Mouse (Mus musculus): ENCODE results near the gene Zfyve9. TPM values are rescaled to one million over a fixed set of nuclear protein-coding genes. Genes with fewer than 3 reads are reported as not detected.

Gene Zfyve9
- polyA plus RNA-seq, 1 experiment from 2014 or later: 6.1 TPM

DNA sequence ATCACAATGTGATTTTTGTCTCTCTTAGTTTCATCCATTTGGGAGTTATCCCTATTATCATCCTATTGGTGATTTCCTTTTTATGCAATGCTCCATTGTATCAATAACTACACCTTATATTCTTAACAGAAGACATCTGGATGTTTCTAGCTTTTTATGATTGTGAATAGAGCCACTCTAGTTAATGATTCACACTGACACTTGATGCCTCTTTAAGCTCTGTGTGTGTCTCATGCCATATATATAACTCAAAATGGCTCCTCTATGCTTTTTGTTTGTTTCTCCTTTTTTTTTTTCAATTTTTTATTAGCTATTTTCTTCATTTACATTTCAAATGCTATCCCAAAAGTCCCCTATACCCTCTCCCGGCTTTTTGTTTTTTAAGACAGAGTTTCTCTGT is 184.8 kb downstream of the Zfyve9 start:
- Histone ChIP-seq H3K27ac (no peak overlapping the region), H3K4me3 (replicated peaks) (no peak overlapping the region), H3K36me3 (peaks cover 5% of the 10 kb centered on the region; the same call in 1 of the 2 replicates), H3K9ac (replicated peaks) (no peak overlapping the region), H3K9me3 (no peaks in the 10 kb centered on the region), H3K27me3 (no peaks in the 10 kb centered on the region), H3K4me1 (replicated peaks) (no peaks in the 10 kb centered on the region), H3K4me2 (replicated peaks) (no peak overlapping the region)
- ATAC-seq: no peak
- 87% methylated on average over 1 of the region's 1 CpGs for WGBS

DNA sequence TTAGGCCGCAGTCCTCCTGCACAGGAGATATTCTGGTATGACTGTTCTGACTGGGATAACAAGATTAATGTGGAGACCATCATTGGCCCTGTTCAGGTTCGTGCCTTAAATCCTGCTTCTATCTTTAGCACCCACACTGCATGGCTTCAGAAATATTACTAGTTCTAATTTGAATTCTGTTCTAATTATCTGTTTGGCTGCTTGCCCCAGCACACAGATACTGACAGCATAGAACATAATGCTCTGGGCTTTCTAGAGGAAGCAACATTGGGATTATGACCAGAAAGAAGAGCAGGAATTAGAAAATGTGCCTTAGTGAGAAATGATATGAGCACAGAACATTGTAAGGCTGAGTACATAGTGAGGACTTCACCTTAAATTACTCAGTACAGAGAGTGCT is 187.2 kb downstream of the Zfyve9 start:
- WGBS: 96% methylated on average over 2 of the region's 2 CpGs
- Histone ChIP-seq H3K27me3 (no peaks in the 10 kb centered on the region), H3K27ac (no peak overlapping the region), H3K36me3 (no peaks in the 10 kb centered on the region), H3K4me1 (replicated peaks) (no peaks in the 10 kb centered on the region), H3K4me2 (replicated peaks) (no peak overlapping the region), H3K9ac (replicated peaks) (no peak overlapping the region), H3K9me3 (no peaks in the 10 kb centered on the region), H3K4me3 (replicated peaks) (no peak overlapping the region)
- ATAC-seq: no peak

Other genes with a start within 250 kb of the Zfyve9 start
- 93.4 and 104 TPM in 2 replicates for gene Prpf38a, start 201.5 kb downstream of the Zfyve9 start, polyA plus RNA-seq (2015; fragmentation: Nextera tagmentation; extraction: Ambion mirVana)
- gene Orc1, start 201.4 kb downstream of the Zfyve9 start, polyA plus RNA-seq (2015; fragmentation: Nextera tagmentation; extraction: Ambion mirVana): 3.5 and 4.1 TPM in 2 replicates
- 19.7 and 20.5 TPM in 2 replicates for gene Cc2d1b, start 160.9 kb downstream of the Zfyve9 start, polyA plus RNA-seq (2015; fragmentation: Nextera tagmentation; extraction: Ambion mirVana)
- gene 3110021N24Rik, start 61.1 kb downstream of the Zfyve9 start, polyA plus RNA-seq (2015; fragmentation: Nextera tagmentation; extraction: Ambion mirVana): 1.2 and 1.7 TPM in 2 replicates
- gene Btf3l4, start 52.8 kb upstream of the Zfyve9 start, polyA plus RNA-seq (2015; fragmentation: Nextera tagmentation; extraction: Ambion mirVana): 256 and 274 TPM in 2 replicates
- 79.6 and 80.6 TPM in 2 replicates for gene Txndc12, start 53.8 kb upstream of the Zfyve9 start, polyA plus RNA-seq (2015; fragmentation: Nextera tagmentation; extraction: Ambion mirVana)
- 30.6 and 30.9 TPM in 2 replicates for gene Kti12, start 67.0 kb upstream of the Zfyve9 start, polyA plus RNA-seq (2015; fragmentation: Nextera tagmentation; extraction: Ambion mirVana)
- 2.5 and 2.6 TPM in 2 replicates for gene A730015C16Rik, start 67.8 kb upstream of the Zfyve9 start, polyA plus RNA-seq (2015; fragmentation: Nextera tagmentation; extraction: Ambion mirVana)
- 69.7 and 79.4 TPM in 2 replicates for gene Rab3b, start 98.3 kb upstream of the Zfyve9 start, polyA plus RNA-seq (2015; fragmentation: Nextera tagmentation; extraction: Ambion mirVana)
- gene Nrd1, start 219.9 kb upstream of the Zfyve9 start, polyA plus RNA-seq (2015; fragmentation: Nextera tagmentation; extraction: Ambion mirVana): 85.2 and 89.7 TPM in 2 replicates